Mouse (Mus musculus): ENCODE data around the gene Ntrk1.

DNA sequence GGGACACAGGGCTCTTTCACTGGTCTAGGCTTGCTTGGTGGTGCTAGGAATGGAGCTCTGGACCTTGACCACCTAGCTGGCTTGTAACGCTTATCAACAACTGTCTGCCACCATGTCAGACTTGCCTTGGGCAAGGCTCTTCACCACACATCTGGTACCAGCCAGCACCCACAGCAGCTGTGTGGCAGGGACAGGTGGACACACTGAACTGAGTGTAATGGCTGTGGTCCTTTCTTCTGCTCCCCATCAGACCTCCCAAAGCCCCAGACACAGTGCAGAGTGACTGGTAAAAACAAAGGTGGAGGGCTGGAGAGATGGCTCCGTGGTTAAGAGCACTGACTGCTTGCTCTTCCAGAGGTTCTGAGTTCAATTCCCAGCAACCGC is 28.7 kb downstream of the Ntrk1 start:
- TF ChIP-seq CTCF (IDR thresholded peaks at IDR 0.05; ENCODE audit: borderline replicate concordance, extremely low read depth, insufficient read depth, insufficient read length): no peak
- no peak for TF ChIP-seq POLR2A (IDR thresholded peaks at IDR 0.05; ENCODE audit: borderline replicate concordance, extremely low read depth, insufficient read depth, insufficient read length, poor library complexity, severe bottlenecking)
